Mouse (Mus musculus): ENCODE data around the gene Tmem253. TPM values are rescaled to one million over a fixed set of nuclear protein-coding genes. Genes with fewer than 3 reads are reported as not detected.
"Not testable (repeated sequence)": the region's sequence is repeated elsewhere in the genome, so short reads cannot be mapped to it uniquely, and the experiment has no call there.

Tmem253 gene
- total RNA-seq, 2 experiments from 2014 or later: 3.3 to 3.9 TPM

GRCm38 (mm10) chr14:52019590-52020340 lies 4.3 kb downstream of the Tmem253 start:
- DNase-seq (ENCODE audit: low spot score): peak; percentile 94
- intact Hi-C loops (cut with DNase I): loop anchor here (5.0 kb wide), 1 partner anchor 83 kb away; the partner anchor contains the start of gene Hnrnpc

GRCm38 (mm10) chr14:52020486-52021137 lies 5.2 kb downstream of the Tmem253 start, which contains the start of gene Zfp219:
TSS of gene Zfp219 (minus strand) at chr14:52020733.
- peak; percentile 70 for DNase-seq (ENCODE audit: low spot score)
- intact Hi-C loops (cut with DNase I): loop anchor here (5.0 kb wide), 1 partner anchor 82 kb away; the partner anchor contains the start of gene Hnrnpc

GRCm38 (mm10) chr14:52021138-52021529 lies 5.7 kb downstream of the Tmem253 start:
- intact Hi-C loops (cut with DNase I): loop anchor here (5.0 kb wide), 1 partner anchor 81 kb away; the partner anchor contains the start of gene Hnrnpc
- no peak for DNase-seq (ENCODE audit: low spot score)

- intact Hi-C loops (cut with DNase I): loop anchor here (2.0 to 5.0 kb wide), 4 partner anchors 13 to 119 kb away; partner anchors contain the start of genes Arhgef40 and Hnrnpc
- DNase-seq (ENCODE audit: low spot score): no peak
Observed at GRCm38 (mm10) chr14:52021568-52022212, 6.2 kb downstream of the Tmem253 start.

GRCm38 (mm10) chr14:52022244-52022708 lies 6.8 kb downstream of the Tmem253 start:
- intact Hi-C loops (cut with DNase I): loop anchor here (2.0 to 5.0 kb wide), 4 partner anchors 13 to 119 kb away; partner anchors contain the start of genes Arhgef40 and Hnrnpc
- no peak for DNase-seq (ENCODE audit: low spot score)

- DNase-seq (ENCODE audit: low spot score): peak; percentile 73
- intact Hi-C loops (cut with DNase I): loop anchor here (2.0 to 5.0 kb wide), 4 partner anchors 14 to 120 kb away; partner anchors contain the start of genes Arhgef40 and Hnrnpc
Observed at GRCm38 (mm10) chr14:52022709-52023459, 7.4 kb downstream of the Tmem253 start.

GRCm38 (mm10) chr14:52024133-52024532 lies 8.7 kb downstream of the Tmem253 start:
- intact Hi-C loops (cut with DNase I): loop anchor here (5.0 kb wide), 1 partner anchor 78 kb away; the partner anchor contains the start of gene Hnrnpc
- DNase-seq (ENCODE audit: low spot score): no peak

GRCm38 (mm10) chr14:52026342-52026741 lies 10.9 kb downstream of the Tmem253 start:
- no peak for DNase-seq (ENCODE audit: low spot score)
- intact Hi-C loops (cut with DNase I): no loop called here

GRCm38 (mm10) chr14:52035926-52036325 lies 20.5 kb downstream of the Tmem253 start:
- intact Hi-C loops (cut with DNase I): no loop called here
- DNase-seq (ENCODE audit: low spot score): no peak

GRCm38 (mm10) chr14:52039332-52039731 lies 23.9 kb downstream of the Tmem253 start:
- intact Hi-C loops (cut with DNase I): no loop called here
- no peak for DNase-seq (ENCODE audit: low spot score)

- DNase-seq (ENCODE audit: low spot score); intact Hi-C loops (cut with DNase I): not testable (repeated sequence)
Observed at GRCm38 (mm10) chr14:52042359-52042758, 26.9 kb downstream of the Tmem253 start, which contains the start of gene Olfr221. TSS of gene Olfr221 (minus strand) at chr14:52042459.

- intact Hi-C loops (cut with DNase I): no loop called here
- DNase-seq (ENCODE audit: low spot score): no peak
Observed at GRCm38 (mm10) chr14:52043446-52043845, 28.0 kb downstream of the Tmem253 start.

GRCm38 (mm10) chr14:52044901-52045678 lies 29.6 kb downstream of the Tmem253 start:
- intact Hi-C loops (cut with DNase I): no loop called here
- DNase-seq (ENCODE audit: low spot score): no peak

GRCm38 (mm10) chr14:52045966-52046565 lies 30.6 kb downstream of the Tmem253 start:
- no peak for DNase-seq (ENCODE audit: low spot score)
- intact Hi-C loops (cut with DNase I): no loop called here

- intact Hi-C loops (cut with DNase I): not testable (repeated sequence)
Observed at GRCm38 (mm10) chr14:52052720-52053119, 37.3 kb downstream of the Tmem253 start.

GRCm38 (mm10) chr14:52059982-52060381 lies 44.5 kb downstream of the Tmem253 start:
- DNase-seq (ENCODE audit: low spot score): no peak
- intact Hi-C loops (cut with DNase I): no loop called here

More at GRCm38 (mm10) chr14:52052720-52053119, 37.3 kb downstream of the Tmem253 start:
- not testable (repeated sequence) for DNase-seq (ENCODE audit: low spot score)

- intact Hi-C loops (cut with DNase I): no loop called here
- no peak for DNase-seq (ENCODE audit: low spot score)
Observed at GRCm38 (mm10) chr14:52060800-52061199, 45.3 kb downstream of the Tmem253 start.

GRCm38 (mm10) chr14:52061798-52062197 lies 46.3 kb downstream of the Tmem253 start:
- intact Hi-C loops (cut with DNase I): no loop called here
- DNase-seq (ENCODE audit: low spot score): no peak
